Mouse (Mus musculus): ENCODE data around the gene Mst1. TPM values are rescaled to one million over a fixed set of nuclear protein-coding genes. Genes with fewer than 3 reads are reported as not detected.

Gene Mst1
- 15.5 and 18.6 TPM in 2 replicates for polyA plus RNA-seq (2015; fragmentation: Nextera tagmentation; extraction: Ambion mirVana)

DNA sequence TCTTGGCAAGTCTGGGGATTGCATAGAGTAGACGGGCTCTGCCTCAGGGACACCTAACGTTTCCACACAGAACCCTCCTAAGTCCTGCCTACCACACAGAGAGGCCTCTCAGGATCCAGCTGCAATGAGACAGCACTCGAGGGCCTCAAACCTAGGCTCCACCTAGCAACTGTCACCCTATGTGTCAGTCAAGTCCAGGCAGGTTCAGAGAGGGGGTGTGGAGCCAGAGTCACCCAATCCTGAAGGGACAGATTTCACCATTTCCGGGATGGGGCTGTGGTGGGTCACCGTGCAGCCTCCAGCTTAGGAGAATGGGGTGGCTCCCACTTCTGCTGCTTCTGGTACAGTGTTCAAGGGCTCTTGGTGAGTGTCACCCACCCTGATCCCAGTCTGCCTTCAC lies at the start of gene Mst1:
TSS of gene Mst1 (plus strand) at position 269 of the 400 bp plus-strand sequence.
- Histone ChIP-seq H3K27ac (peak within 1 kb of the TSS; percentile 100), H3K9ac (peak within 1 kb of the TSS; percentile 99), H3K36me3 (peaks cover 55% of the 10 kb centered on the region), H3K27me3 (peaks cover 10% of the 10 kb centered on the region; the same call in 1 of the 2 replicates), H3K4me1 (replicated peaks) (peaks cover 89% of the 10 kb centered on the region), H3K4me2 (peak within 1 kb of the TSS; percentile 91), H3K4me3 (replicated peaks) (peak within 1 kb of the TSS; percentile 88), H3K9me3 (replicated peaks) (no peaks in the 10 kb centered on the region)
- peak; percentile 87 for ATAC-seq (ENCODE audit: low read depth)
- 17% methylated on average over 5 of the region's 5 CpGs for WGBS (ENCODE audit: insufficient replicate concordance)
- peak; percentile 89 for DNase-seq

DNA sequence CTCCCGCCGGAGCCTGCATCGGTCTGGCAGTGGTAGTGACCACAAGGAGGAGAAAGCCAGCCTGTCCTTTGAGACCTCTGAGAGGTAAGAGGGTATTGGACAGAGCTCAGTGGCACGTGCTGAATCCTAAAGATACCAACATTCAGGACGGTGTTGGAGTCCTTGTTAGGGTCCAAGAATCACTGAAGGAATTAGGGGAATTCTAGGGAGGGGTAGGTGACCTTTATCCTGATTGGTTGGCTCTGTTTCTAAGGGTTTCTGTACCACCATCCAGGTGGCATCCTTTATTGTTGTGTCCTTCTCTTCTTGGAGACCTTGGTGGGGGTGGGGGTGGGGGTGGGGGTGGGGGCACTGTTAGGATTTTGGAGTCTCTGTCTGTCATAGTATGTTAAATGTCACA lies 48.1 kb upstream of the Mst1 start:
- H3K27ac ChIP-seq, result no peak overlapping the region
- H3K9ac ChIP-seq, result no peak overlapping the region
- no peak overlapping the region for H3K4me2 ChIP-seq
- H3K36me3 ChIP-seq, result peaks cover 74% of the 10 kb centered on the region
- DNase-seq (no peak), ATAC-seq (ENCODE audit: low read depth) (no peak)
- WGBS (ENCODE audit: insufficient replicate concordance), result 89% methylated on average over 5 of the region's 5 CpGs
- peaks cover 10% of the 10 kb centered on the region for H3K4me1 ChIP-seq (replicated peaks)
- no peaks in the 10 kb centered on the region for H3K27me3 ChIP-seq
- no peak overlapping the region for H3K4me3 ChIP-seq (replicated peaks)
- H3K9me3 ChIP-seq (replicated peaks), result no peaks in the 10 kb centered on the region

- ATAC-seq (ENCODE audit: low read depth) (no peak), DNase-seq (no peak)
- no peak overlapping the region for H3K27ac ChIP-seq
- no peak overlapping the region for H3K4me2 ChIP-seq
- no peak overlapping the region for H3K9ac ChIP-seq
- no peaks in the 10 kb centered on the region for H3K9me3 ChIP-seq (replicated peaks)
- peaks cover 10% of the 10 kb centered on the region for H3K4me1 ChIP-seq (replicated peaks)
- H3K4me3 ChIP-seq (replicated peaks), result no peak overlapping the region
- H3K27me3 ChIP-seq, result no peaks in the 10 kb centered on the region
- H3K36me3 ChIP-seq, result peaks cover 79% of the 10 kb centered on the region
- 91% methylated on average over 2 of the region's 2 CpGs for WGBS (ENCODE audit: insufficient replicate concordance)
Observed at GRCm38 (mm10) chr9:108035331-108036156, 44.7 kb upstream of the Mst1 start.

DNA sequence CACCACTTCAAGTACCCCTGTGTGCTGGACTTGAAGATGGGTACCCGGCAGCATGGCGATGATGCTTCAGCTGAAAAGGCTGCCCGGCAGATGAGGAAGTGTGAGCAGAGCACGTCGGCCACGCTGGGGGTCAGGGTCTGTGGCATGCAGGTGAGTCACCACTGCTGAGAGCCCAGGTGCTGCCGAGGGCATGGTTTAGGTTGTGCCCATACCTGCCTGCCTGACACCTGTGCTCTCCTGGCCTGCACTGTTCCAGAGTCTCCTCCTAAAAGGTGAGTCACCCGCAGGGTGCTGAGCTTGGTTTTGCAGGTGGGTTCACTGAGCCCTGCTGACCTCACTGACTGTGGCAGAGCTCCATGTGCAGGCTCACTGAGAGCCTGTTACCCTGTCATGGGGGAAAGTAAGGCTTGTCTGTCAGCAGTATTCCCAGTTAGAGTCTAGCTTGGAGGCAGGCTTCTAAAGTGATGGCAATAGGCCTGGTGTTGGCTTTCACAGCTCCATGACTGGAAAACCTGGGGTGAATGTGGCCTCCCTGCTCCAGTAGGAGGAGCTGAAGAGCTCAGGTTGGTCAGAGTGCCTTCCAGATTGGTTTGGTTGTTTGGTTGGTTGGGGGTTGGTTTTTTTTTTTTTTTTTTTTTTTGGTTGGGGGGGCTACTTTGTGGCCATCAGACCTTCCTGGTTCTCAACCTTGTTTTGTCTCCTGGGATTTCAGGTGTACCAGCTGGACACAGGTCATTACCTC lies 35.3 kb upstream of the Mst1 start:
- DNase-seq, result no peak
- H3K27ac ChIP-seq, result no peak overlapping the region
- H3K9me3 ChIP-seq (replicated peaks), result no peaks in the 10 kb centered on the region
- H3K4me1 ChIP-seq (replicated peaks), result peaks cover 37% of the 10 kb centered on the region
- H3K36me3 ChIP-seq, result peaks cover 67% of the 10 kb centered on the region
- 91% methylated on average over 8 of the region's 8 CpGs for WGBS (ENCODE audit: insufficient replicate concordance)
- H3K4me3 ChIP-seq (replicated peaks), result no peak overlapping the region
- no peaks in the 10 kb centered on the region for H3K27me3 ChIP-seq
- H3K9ac ChIP-seq, result no peak overlapping the region
- no peak overlapping the region for H3K4me2 ChIP-seq
- no peak for ATAC-seq (ENCODE audit: low read depth)

DNA sequence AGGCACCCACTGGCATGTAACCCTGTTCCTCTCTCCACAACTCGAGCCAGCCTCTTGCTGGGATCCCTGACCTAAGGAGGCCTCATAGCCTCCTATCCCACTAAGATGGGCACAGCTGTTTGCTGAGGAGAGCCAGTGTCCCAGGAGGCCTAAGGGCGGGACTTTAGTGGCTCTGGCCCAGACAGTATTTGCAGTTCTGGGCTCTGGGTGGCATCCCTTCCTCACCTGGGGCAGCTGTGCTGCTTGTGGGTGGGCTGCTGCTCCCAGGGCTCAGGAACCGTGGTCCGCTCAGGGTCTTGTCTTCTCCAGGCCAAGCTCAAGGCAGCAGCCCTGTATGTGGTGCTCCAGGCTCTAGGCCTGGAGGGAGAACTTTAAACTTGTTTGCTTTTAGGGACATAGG lies 33.7 kb upstream of the Mst1 start:
- Histone ChIP-seq H3K27ac (peak overlapping the region; percentile 88; the same call in 1 of the 2 replicates), H3K9ac (peak overlapping the region; percentile 70; the same call in 1 of the 2 replicates), H3K4me1 (replicated peaks) (peaks cover 46% of the 10 kb centered on the region), H3K36me3 (peaks cover 70% of the 10 kb centered on the region), H3K9me3 (replicated peaks) (no peaks in the 10 kb centered on the region), H3K27me3 (no peaks in the 10 kb centered on the region), H3K4me2 (no peak overlapping the region), H3K4me3 (replicated peaks) (no peak overlapping the region)
- no peak for DNase-seq
- 82% methylated on average over 4 of the region's 4 CpGs for whole genome bisulfite sequencing (ENCODE audit: insufficient replicate concordance)
- no peak for ATAC-seq (ENCODE audit: low read depth)

- peak overlapping the region; percentile 83 for H3K4me2 ChIP-seq
- 37% methylated on average over 17 of the region's 17 CpGs for WGBS (ENCODE audit: insufficient replicate concordance)
- peak; percentile 51 for DNase-seq
- peak overlapping the region; percentile 70 for H3K9ac ChIP-seq
- no peaks in the 10 kb centered on the region for H3K9me3 ChIP-seq (replicated peaks)
- H3K36me3 ChIP-seq, result peaks cover 66% of the 10 kb centered on the region
- H3K27ac ChIP-seq, result peak overlapping the region; percentile 88
- H3K27me3 ChIP-seq, result no peaks in the 10 kb centered on the region
- peaks cover 55% of the 10 kb centered on the region for H3K4me1 ChIP-seq (replicated peaks)
- H3K4me3 ChIP-seq (replicated peaks), result peak overlapping the region; percentile 77
- ATAC-seq (ENCODE audit: low read depth), result peak; percentile 16; the same call in 1 of the 2 replicates
Observed at GRCm38 (mm10) chr9:108047601-108048565, 32.4 kb upstream of the Mst1 start.

DNA sequence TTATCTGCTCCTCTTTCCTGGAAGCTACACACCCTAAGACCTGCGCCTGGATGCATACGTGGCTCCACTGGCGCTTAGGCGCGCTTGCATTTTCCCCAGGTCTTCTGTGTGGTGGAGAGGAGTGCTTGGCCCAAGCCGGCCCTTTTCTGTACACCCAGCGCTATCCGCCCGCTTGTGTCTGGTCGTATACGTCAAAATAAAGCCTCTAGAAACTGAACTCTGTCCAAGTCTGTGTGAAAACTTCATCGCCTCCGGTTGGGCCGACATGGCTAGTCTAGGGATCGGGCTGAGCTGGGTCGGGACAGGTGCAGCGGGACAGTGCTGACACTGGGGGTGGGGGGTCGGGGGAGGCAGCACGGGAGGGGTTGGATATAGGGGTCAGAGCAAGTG lies 31.7 kb upstream of the Mst1 start:
- no peaks in the 10 kb centered on the region for H3K27me3 ChIP-seq
- H3K4me3 ChIP-seq (replicated peaks), result peak overlapping the region; percentile 77
- H3K4me1 ChIP-seq (replicated peaks), result peaks cover 62% of the 10 kb centered on the region
- peak overlapping the region; percentile 70 for H3K9ac ChIP-seq
- 2% methylated on average over 19 of the region's 19 CpGs for WGBS (ENCODE audit: insufficient replicate concordance)
- peak; percentile 4 for ATAC-seq (ENCODE audit: low read depth)
- peak overlapping the region; percentile 88 for H3K27ac ChIP-seq
- no peaks in the 10 kb centered on the region for H3K9me3 ChIP-seq (replicated peaks)
- DNase-seq, result peak; percentile 45
- peaks cover 67% of the 10 kb centered on the region for H3K36me3 ChIP-seq
- H3K4me2 ChIP-seq, result peak overlapping the region; percentile 83

DNA sequence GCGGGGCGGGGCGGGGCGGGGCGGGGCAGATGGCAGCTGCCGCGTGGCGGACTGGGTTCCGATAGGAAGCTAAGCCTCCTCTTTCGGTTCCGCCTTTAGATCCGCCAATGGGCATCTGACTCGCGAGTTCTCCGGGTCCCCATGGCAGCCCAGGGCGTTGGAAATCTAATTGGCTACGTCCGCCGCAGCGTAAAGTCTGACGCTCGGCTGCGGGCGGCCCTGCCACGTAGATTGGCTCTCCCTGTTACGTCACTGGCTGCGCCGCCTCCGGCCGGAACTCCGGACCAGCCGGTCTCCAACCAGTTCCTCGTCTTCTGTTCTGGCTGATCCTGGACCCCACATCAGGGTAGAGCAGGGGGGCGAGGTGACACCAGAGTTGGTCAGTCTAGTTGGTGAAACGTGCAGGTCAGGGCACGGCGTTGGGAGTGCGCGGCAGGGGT lies 31.2 kb upstream of the Mst1 start, which contains the start of gene Gmppb:
TSS of gene Gmppb (plus strand) at position 227 of the 440 bp plus-strand sequence.
- under 1% methylated on average over 37 of the region's 39 CpGs for WGBS (ENCODE audit: insufficient replicate concordance)
- Histone ChIP-seq H3K4me1 (replicated peaks) (peaks cover 67% of the 10 kb centered on the region), H3K4me2 (peak within 1 kb of the TSS; percentile 83), H3K4me3 (replicated peaks) (peak within 1 kb of the TSS; percentile 77), H3K9me3 (replicated peaks) (no peaks in the 10 kb centered on the region), H3K27ac (peak within 1 kb of the TSS; percentile 88), H3K9ac (peak within 1 kb of the TSS; percentile 86), H3K36me3 (peaks cover 69% of the 10 kb centered on the region), H3K27me3 (no peaks in the 10 kb centered on the region)
- peak; percentile 96 for DNase-seq
- peak; percentile 92 for ATAC-seq (ENCODE audit: low read depth)

DNA sequence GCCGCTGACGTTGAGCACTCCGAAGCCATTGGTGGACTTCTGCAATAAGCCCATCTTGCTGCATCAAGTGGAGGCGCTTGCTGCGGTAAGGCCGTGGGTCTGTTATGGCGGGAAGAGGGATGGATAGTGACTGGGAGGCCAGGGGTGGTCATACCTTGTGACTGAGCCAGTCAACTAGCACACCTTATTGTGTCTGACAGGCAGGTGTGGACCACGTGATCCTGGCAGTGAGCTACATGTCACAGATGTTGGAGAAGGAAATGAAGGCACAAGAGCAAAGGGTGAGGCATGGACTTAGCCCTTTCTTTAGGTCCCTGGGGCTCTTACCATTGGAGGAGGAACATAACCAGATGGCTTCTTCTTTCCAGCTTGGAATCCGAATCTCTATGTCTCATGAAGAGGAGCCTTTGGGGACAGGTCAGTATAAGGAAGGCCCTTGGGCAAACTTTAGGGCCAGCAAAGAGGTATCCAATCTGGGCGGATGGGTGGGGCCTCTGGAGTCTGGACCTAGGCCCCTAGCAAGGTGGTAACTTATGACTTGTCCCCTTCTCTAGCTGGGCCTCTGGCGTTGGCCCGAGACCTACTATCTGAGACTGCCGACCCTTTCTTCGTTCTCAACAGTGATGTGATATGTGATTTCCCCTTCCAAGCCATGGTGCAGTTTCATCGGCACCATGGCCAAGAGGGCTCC lies 30.5 kb upstream of the Mst1 start:
- no peak for ATAC-seq (ENCODE audit: low read depth)
- no peaks in the 10 kb centered on the region for H3K9me3 ChIP-seq (replicated peaks)

More for the DNA sequence above, 30.5 kb upstream of the Mst1 start:
- Histone ChIP-seq H3K27ac (peak overlapping the region; percentile 83), H3K36me3 (peaks cover 72% of the 10 kb centered on the region), H3K9ac (peak overlapping the region; percentile 86), H3K4me3 (replicated peaks) (peak overlapping the region; percentile 77), H3K4me2 (peak overlapping the region; percentile 83), H3K27me3 (no peaks in the 10 kb centered on the region), H3K4me1 (replicated peaks) (peaks cover 74% of the 10 kb centered on the region)
- 35% methylated on average over 15 of the region's 15 CpGs for WGBS (ENCODE audit: insufficient replicate concordance)
- DNase-seq, result no peak
